ENCODE assay signal across 8 mouse cellular contexts in genomic region chr5:43672177-43672911, GRCm38 (mm10). TPM values are rescaled to one million over a fixed set of nuclear protein-coding genes. Genes with fewer than 3 reads are reported as not detected.
DNase-seq lines count a peak whose midpoint lies in the region; ATAC-seq and TF ChIP-seq lines count a peak whose summit lies in the region.

No protein-coding gene starts in this region.

- H3K4me2 ChIP-seq in heart, embryonic 12.5 days = peak overlapping the region; percentile 66
- peak overlapping the region; percentile 64 for H3K4me2 ChIP-seq in kidney, embryonic 16.5 days (replicated peaks; ENCODE audit: low read depth, low read length)
- peak overlapping the region; percentile 55 for H3K4me2 ChIP-seq in limb, embryonic 15.5 days
- peak overlapping the region; percentile 54 for H3K4me2 ChIP-seq in midbrain, postnatal 0 days (ENCODE audit: low read depth, low read length, poor library complexity, severe bottlenecking)
- peak overlapping the region; percentile 58 for H3K4me2 ChIP-seq in stomach, embryonic 16.5 days (ENCODE audit: low read depth, low read length)

- under 1% methylated on average over 12 of the region's 12 CpGs for WGBS in heart, embryonic 12.5 days
- WGBS in kidney, embryonic 16.5 days = 0% methylated on average over 12 of the region's 12 CpGs
- WGBS in limb, embryonic 15.5 days = under 1% methylated on average over 12 of the region's 12 CpGs
- under 1% methylated on average over 12 of the region's 12 CpGs for WGBS in midbrain, postnatal 0 days
- WGBS in stomach, embryonic 16.5 days = under 1% methylated on average over 12 of the region's 12 CpGs

- peak overlapping the region; percentile 77 for H3K9ac ChIP-seq in heart, embryonic 12.5 days
- H3K9ac ChIP-seq in kidney, embryonic 16.5 days (replicated peaks; ENCODE audit: low read length) = peak overlapping the region; percentile 81
- peak overlapping the region; percentile 65 for H3K9ac ChIP-seq in limb, embryonic 15.5 days
- peak overlapping the region; percentile 60 for H3K9ac ChIP-seq in midbrain, postnatal 0 days (replicated peaks; ENCODE audit: low read length, poor library complexity, severe bottlenecking)
- peak overlapping the region; percentile 87 for H3K9ac ChIP-seq in stomach, embryonic 16.5 days (ENCODE audit: low read length)

- no peaks in the 10 kb centered on the region for H3K79me3 ChIP-seq in C2C12 (ENCODE audit: low read depth)

- H3K4me1 ChIP-seq in heart, embryonic 12.5 days (replicated peaks) = peaks cover 30% of the 10 kb centered on the region
- H3K4me1 ChIP-seq in kidney, embryonic 16.5 days (ENCODE audit: insufficient read depth, low read length) = peaks cover 7% of the 10 kb centered on the region
- peaks cover 5% of the 10 kb centered on the region; the same call in 1 of the 2 replicates for H3K4me1 ChIP-seq in limb, embryonic 15.5 days
- peaks cover 3% of the 10 kb centered on the region; the same call in 1 of the 2 replicates for H3K4me1 ChIP-seq in midbrain, postnatal 0 days (ENCODE audit: insufficient read depth, low read length)
- peaks cover 5% of the 10 kb centered on the region; the same call in 1 of the 2 replicates for H3K4me1 ChIP-seq in stomach, embryonic 16.5 days (ENCODE audit: control insufficient read depth, insufficient read depth, low read length)

- TF ChIP-seq POLR2A in brain, embryonic 14.5 days (IDR thresholded peaks at IDR 0.05; ENCODE audit: borderline replicate concordance, extremely low read depth, insufficient read depth, insufficient read length, poor library complexity, severe bottlenecking) = peak; percentile 31; the same call in 1 of the 2 replicates

- H3K36me3 ChIP-seq in C2C12 (ENCODE audit: control insufficient read depth, insufficient read depth) = no peaks in the 10 kb centered on the region
- H3K36me3 ChIP-seq in heart, embryonic 12.5 days = peaks cover 26% of the 10 kb centered on the region
- H3K36me3 ChIP-seq in kidney, embryonic 16.5 days (ENCODE audit: insufficient read depth, low read length) = peaks cover 13% of the 10 kb centered on the region; the same call in 1 of the 2 replicates
- peaks cover 11% of the 10 kb centered on the region for H3K36me3 ChIP-seq in limb, embryonic 15.5 days
- H3K36me3 ChIP-seq in midbrain, postnatal 0 days (ENCODE audit: insufficient read depth, low read length) = no peaks in the 10 kb centered on the region; the same call in 1 of the 2 replicates
- H3K36me3 ChIP-seq in stomach, embryonic 16.5 days (ENCODE audit: control insufficient read depth, insufficient read depth, low read length) = 0 out of 2 replicates have a peak, but pooled peaks cover 8% of the 10 kb centered on the region

- peak; percentile 84 for ATAC-seq in heart, embryonic 12.5 days (ENCODE audit: insufficient number of reproducible peaks, low FRiP score)
- ATAC-seq in kidney, embryonic 16.5 days (ENCODE audit: low FRiP score, low TSS enrichment) = peak; percentile 94
- peak; percentile 87 for ATAC-seq in limb, embryonic 15.5 days (ENCODE audit: insufficient number of reproducible peaks, low FRiP score, low TSS enrichment, low read depth)
- peak; percentile 96 for ATAC-seq in midbrain, postnatal 0 days (ENCODE audit: low FRiP score)
- peak; percentile 88 for ATAC-seq in stomach, embryonic 16.5 days (ENCODE audit: insufficient read depth, low FRiP score)

- DNase-seq in brain, embryonic 14.5 days (ENCODE audit: low read depth) = peak; percentile 97
- DNase-seq in fibroblast of lung, adult 2 months (ENCODE audit: low read depth) = peak; percentile 84
- peak; percentile 96 for DNase-seq in midbrain, postnatal 0 days (ENCODE audit: low spot score)

- H3K4me3 ChIP-seq in C2C12 (ENCODE audit: insufficient read depth, poor library complexity, severe bottlenecking) = peak overlapping the region; percentile 36
- peak overlapping the region; percentile 55 for H3K4me3 ChIP-seq in heart, embryonic 12.5 days
- H3K4me3 ChIP-seq in kidney, embryonic 16.5 days (ENCODE audit: low read length) = peak overlapping the region; percentile 51
- peak overlapping the region; percentile 55 for H3K4me3 ChIP-seq in limb, embryonic 15.5 days
- peak overlapping the region; percentile 42 for H3K4me3 ChIP-seq in midbrain, postnatal 0 days (ENCODE audit: low read depth, low read length)
- peak overlapping the region; percentile 61 for H3K4me3 ChIP-seq in stomach, embryonic 16.5 days (replicated peaks; ENCODE audit: low read length)

- no peak for TF ChIP-seq CTCF in C2C12 (IDR thresholded peaks at IDR 0.05; ENCODE audit: control insufficient read depth, insufficient read depth, insufficient read length)
- peak; percentile 81 for TF ChIP-seq CTCF in brain, embryonic 14.5 days (IDR thresholded peaks at IDR 0.05; ENCODE audit: borderline replicate concordance, extremely low read depth, insufficient read depth, insufficient read length)
- TF ChIP-seq CTCF in midbrain, postnatal 0 days (IDR thresholded peaks at IDR 0.05) = peak; percentile 87

- H3K9me3 ChIP-seq in heart, embryonic 12.5 days (replicated peaks) = no peaks in the 10 kb centered on the region
- no peaks in the 10 kb centered on the region for H3K9me3 ChIP-seq in kidney, embryonic 16.5 days (ENCODE audit: low read length)
- no peaks in the 10 kb centered on the region for H3K9me3 ChIP-seq in limb, embryonic 15.5 days
- no peaks in the 10 kb centered on the region for H3K9me3 ChIP-seq in midbrain, postnatal 0 days (ENCODE audit: low read length)
- H3K9me3 ChIP-seq in stomach, embryonic 16.5 days (replicated peaks; ENCODE audit: control insufficient read depth, low read length) = no peaks in the 10 kb centered on the region

- H3K79me2 ChIP-seq in C2C12 (ENCODE audit: control insufficient read depth, insufficient read depth) = no peaks in the 10 kb centered on the region

- no peaks in the 10 kb centered on the region for H3K27me3 ChIP-seq in C2C12 (ENCODE audit: control insufficient read depth, insufficient read depth, insufficient read length)
- no peaks in the 10 kb centered on the region for H3K27me3 ChIP-seq in heart, embryonic 12.5 days (replicated peaks)
- no peaks in the 10 kb centered on the region for H3K27me3 ChIP-seq in kidney, embryonic 16.5 days (ENCODE audit: insufficient read depth, low read length)
- H3K27me3 ChIP-seq in limb, embryonic 15.5 days = no peaks in the 10 kb centered on the region
- H3K27me3 ChIP-seq in midbrain, postnatal 0 days (ENCODE audit: insufficient read depth, low read length) = no peaks in the 10 kb centered on the region
- H3K27me3 ChIP-seq in stomach, embryonic 16.5 days (ENCODE audit: control insufficient read depth, insufficient read depth, low read length) = no peaks in the 10 kb centered on the region

- peak overlapping the region; percentile 80 for H3ac ChIP-seq in C2C12 (ENCODE audit: control insufficient read depth, insufficient read length, low read depth)

- peak overlapping the region; percentile 74 for H3K27ac ChIP-seq in heart, embryonic 12.5 days (ENCODE audit: poor library complexity, severe bottlenecking)
- H3K27ac ChIP-seq in kidney, embryonic 16.5 days (ENCODE audit: low read length) = peak overlapping the region; percentile 85
- peak overlapping the region; percentile 95 for H3K27ac ChIP-seq in limb, embryonic 15.5 days
- H3K27ac ChIP-seq in midbrain, postnatal 0 days (ENCODE audit: low read depth, low read length) = peak overlapping the region; percentile 84
- peak overlapping the region; percentile 84 for H3K27ac ChIP-seq in stomach, embryonic 16.5 days (ENCODE audit: low read length)

TF ChIP-seq in C2C12, 6 proteins besides CTCF, POLR2A, EP300 and RAD21:
- TF ChIP-seq MYOG (IDR thresholded peaks at IDR 0.05; ENCODE audit: control insufficient read depth, extremely low read depth, insufficient read length) = no peak
- TF ChIP-seq MYOD1 (IDR thresholded peaks at IDR 0.05; ENCODE audit: control insufficient read depth, insufficient read length, low read depth) = no peak
- TF ChIP-seq USF1 (IDR thresholded peaks at IDR 0.05; ENCODE audit: low read depth) = peak; percentile 54
- TF ChIP-seq FOSL1 (IDR thresholded peaks at IDR 0.05; ENCODE audit: insufficient read depth, low read length, poor library complexity, severe bottlenecking) = no peak
- TF ChIP-seq CEBPB (IDR thresholded peaks at IDR 0.05; ENCODE audit: low read depth) = no peak
- peak; percentile 18 for TF ChIP-seq MAX (IDR thresholded peaks at IDR 0.05)
TF ChIP-seq in C2C12: peak in this region for 2.

RNA-seq across cellular contexts. Expression of gene Cc2d2a, which starts 10.2 kb away (rescaled TPM):
- polyA plus RNA-seq in C2C12 (2012; fragmentation: generic; extraction: Trizol) = 1.6 TPM
- polyA plus RNA-seq in brain, embryonic 14.5 days (2012; rRNA removed) = 8.2 and 8.5 TPM in 2 replicates
- polyA plus RNA-seq in heart, embryonic 12.5 days (2016; fragmentation: Nextera tagmentation; extraction: Ambion mirVana) = 9.8 and 10.0 TPM in 2 replicates
- 14.6 and 16.2 TPM in 2 replicates for polyA plus RNA-seq in kidney, embryonic 16.5 days (2015; fragmentation: Nextera tagmentation; extraction: Ambion mirVana)
- polyA plus RNA-seq in limb, embryonic 15.5 days (2015; fragmentation: Nextera tagmentation; extraction: Ambion mirVana) = 8.1 and 9.4 TPM in 2 replicates
- total RNA-seq in midbrain, postnatal 0 days (2014; rRNA removed) = 8.6 and 11.9 TPM in 2 replicates
- polyA plus RNA-seq in midbrain, postnatal 0 days (2015; fragmentation: Nextera tagmentation; extraction: Ambion mirVana) = 4.7 and 5.0 TPM in 2 replicates
- 9.4 and 10.5 TPM in 2 replicates for polyA plus RNA-seq in stomach, embryonic 16.5 days (2015; fragmentation: Nextera tagmentation; extraction: Ambion mirVana)

Comparison
In these comparisons a context has a peak if more than half of its experiments do, and no peak if none do; other contexts are left out.
1. Peak in every context shown above with its lines: DNase-seq, ATAC-seq, H3K4me3 ChIP-seq and H3K27ac ChIP-seq.